Mouse (Mus musculus): ENCODE results near the gene Synj2. TPM values are rescaled to one million over a fixed set of nuclear protein-coding genes. Genes with fewer than 3 reads are reported as not detected.

Synj2 gene
- polyA plus RNA-seq, 1 experiment from 2014 or later = 10.3 TPM

DNA sequence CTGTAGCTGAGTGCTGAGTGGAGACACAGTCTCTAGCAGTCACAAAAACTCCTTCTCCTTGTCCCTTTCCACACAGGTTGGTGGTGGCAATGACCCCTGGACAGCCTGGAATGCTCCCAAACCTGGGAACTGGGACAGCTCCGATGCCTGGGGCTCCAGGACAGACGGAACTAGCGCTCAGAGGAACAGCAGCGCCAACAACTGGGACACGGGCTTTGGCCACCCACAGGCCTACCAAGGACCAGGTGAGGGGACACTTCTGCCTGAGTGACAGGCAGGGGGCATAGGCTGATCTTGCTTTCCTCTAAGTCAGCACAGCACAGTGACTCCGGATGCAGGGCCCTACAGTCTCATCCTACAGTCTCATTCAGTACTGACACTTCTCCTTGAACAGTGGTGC lies 41.8 kb upstream of the Synj2 start:
- Histone ChIP-seq H3K27ac (ENCODE audit: low read length) (no peak overlapping the region), H3K4me2 (replicated peaks; ENCODE audit: low read depth, low read length) (no peak overlapping the region), H3K4me3 (ENCODE audit: low read depth, low read length) (no peak overlapping the region), H3K9ac (replicated peaks; ENCODE audit: low read depth, low read length) (no peak overlapping the region), H3K9me3 (ENCODE audit: control insufficient read depth, low read depth, low read length) (no peaks in the 10 kb centered on the region), H3K4me1 (ENCODE audit: control insufficient read depth, insufficient read depth, low read length) (no peaks in the 10 kb centered on the region), H3K36me3 (ENCODE audit: control insufficient read depth, insufficient read depth, low read length) (peaks cover 32% of the 10 kb centered on the region), H3K27me3 (ENCODE audit: control insufficient read depth, insufficient read depth, low read length) (no peaks in the 10 kb centered on the region)
- no peak for ATAC-seq (ENCODE audit: insufficient number of reproducible peaks, insufficient read depth, low FRiP score, low read depth)
- 93% methylated on average over 6 of the region's 6 CpGs for WGBS

- Histone ChIP-seq H3K9me3 (ENCODE audit: control insufficient read depth, low read depth, low read length) (no peaks in the 10 kb centered on the region), H3K4me3 (ENCODE audit: low read depth, low read length) (no peak overlapping the region), H3K9ac (replicated peaks; ENCODE audit: low read depth, low read length) (no peak overlapping the region), H3K27me3 (ENCODE audit: control insufficient read depth, insufficient read depth, low read length) (no peaks in the 10 kb centered on the region), H3K4me1 (ENCODE audit: control insufficient read depth, insufficient read depth, low read length) (no peaks in the 10 kb centered on the region), H3K4me2 (replicated peaks; ENCODE audit: low read depth, low read length) (no peak overlapping the region), H3K36me3 (ENCODE audit: control insufficient read depth, insufficient read depth, low read length) (peaks cover 44% of the 10 kb centered on the region), H3K27ac (ENCODE audit: low read length) (no peak overlapping the region)
- WGBS = 79% methylated on average over 5 of the region's 5 CpGs
- ATAC-seq (ENCODE audit: insufficient number of reproducible peaks, insufficient read depth, low FRiP score, low read depth) = no peak
Observed at GRCm38 (mm10) chr17:5901381-5901780, 39.7 kb upstream of the Synj2 start.

DNA sequence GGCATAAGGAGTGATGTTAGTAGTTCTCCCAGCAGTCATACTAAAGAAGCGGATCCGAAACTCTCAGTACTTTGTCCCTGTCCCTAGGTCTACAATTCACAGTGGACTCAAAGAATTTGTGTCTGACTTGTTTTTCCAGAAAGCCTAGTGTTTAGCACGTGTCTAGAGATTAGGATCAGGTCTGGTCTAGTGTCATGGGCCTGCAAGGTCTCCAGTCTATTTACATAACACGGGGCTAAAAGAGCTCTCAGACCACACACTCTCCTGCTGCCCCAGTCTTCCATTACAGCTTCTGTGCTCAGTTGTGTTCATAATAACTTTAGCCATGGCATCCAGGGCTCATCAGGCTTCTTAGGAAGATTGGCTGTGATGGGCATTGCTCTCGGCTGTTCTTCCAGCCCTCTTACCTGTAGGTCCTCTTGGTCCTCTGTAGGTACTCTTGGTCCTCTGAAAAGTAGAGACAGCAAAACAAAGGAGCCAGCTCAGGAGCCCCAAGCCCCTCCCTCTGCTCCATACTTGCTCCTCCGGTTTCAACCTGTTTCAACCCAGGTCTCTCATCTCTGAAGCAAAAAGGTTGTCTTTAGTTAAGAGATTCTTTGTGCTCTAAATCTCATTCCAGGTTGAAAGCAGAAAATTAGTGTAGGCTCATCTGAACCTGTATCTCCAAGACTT lies 37.3 kb upstream of the Synj2 start:
- H3K4me2 ChIP-seq (replicated peaks; ENCODE audit: low read depth, low read length) = no peak overlapping the region

GRCm38 (mm10) chr17:5909681-5910080 lies 31.4 kb upstream of the Synj2 start:
- Histone ChIP-seq H3K27ac (ENCODE audit: low read length) (no peak overlapping the region), H3K9ac (replicated peaks; ENCODE audit: low read depth, low read length) (no peak overlapping the region), H3K27me3 (ENCODE audit: control insufficient read depth, insufficient read depth, low read length) (no peaks in the 10 kb centered on the region), H3K4me3 (ENCODE audit: low read depth, low read length) (no peak overlapping the region), H3K4me1 (ENCODE audit: control insufficient read depth, insufficient read depth, low read length) (no peaks in the 10 kb centered on the region), H3K36me3 (ENCODE audit: control insufficient read depth, insufficient read depth, low read length) (peaks cover 31% of the 10 kb centered on the region), H3K4me2 (replicated peaks; ENCODE audit: low read depth, low read length) (no peak overlapping the region), H3K9me3 (ENCODE audit: control insufficient read depth, low read depth, low read length) (no peaks in the 10 kb centered on the region)
- no peak for ATAC-seq (ENCODE audit: insufficient number of reproducible peaks, insufficient read depth, low FRiP score, low read depth)
- 93% methylated on average over 4 of the region's 4 CpGs for WGBS

More for the DNA sequence above, 37.3 kb upstream of the Synj2 start:
- no peak overlapping the region for H3K4me3 ChIP-seq (ENCODE audit: low read depth, low read length)
- H3K4me1 ChIP-seq (ENCODE audit: control insufficient read depth, insufficient read depth, low read length) = no peaks in the 10 kb centered on the region
- H3K27ac ChIP-seq (ENCODE audit: low read length) = peak overlapping the region; percentile 46
- no peak overlapping the region for H3K9ac ChIP-seq (replicated peaks; ENCODE audit: low read depth, low read length)
- ATAC-seq (ENCODE audit: insufficient number of reproducible peaks, insufficient read depth, low FRiP score, low read depth) = peak; percentile 77; the same call in 1 of the 2 replicates
- no peaks in the 10 kb centered on the region for H3K27me3 ChIP-seq (ENCODE audit: control insufficient read depth, insufficient read depth, low read length)
- 49% methylated on average over 6 of the region's 6 CpGs for WGBS
- no peaks in the 10 kb centered on the region for H3K9me3 ChIP-seq (ENCODE audit: control insufficient read depth, low read depth, low read length)
- H3K36me3 ChIP-seq (ENCODE audit: control insufficient read depth, insufficient read depth, low read length) = peaks cover 54% of the 10 kb centered on the region

DNA sequence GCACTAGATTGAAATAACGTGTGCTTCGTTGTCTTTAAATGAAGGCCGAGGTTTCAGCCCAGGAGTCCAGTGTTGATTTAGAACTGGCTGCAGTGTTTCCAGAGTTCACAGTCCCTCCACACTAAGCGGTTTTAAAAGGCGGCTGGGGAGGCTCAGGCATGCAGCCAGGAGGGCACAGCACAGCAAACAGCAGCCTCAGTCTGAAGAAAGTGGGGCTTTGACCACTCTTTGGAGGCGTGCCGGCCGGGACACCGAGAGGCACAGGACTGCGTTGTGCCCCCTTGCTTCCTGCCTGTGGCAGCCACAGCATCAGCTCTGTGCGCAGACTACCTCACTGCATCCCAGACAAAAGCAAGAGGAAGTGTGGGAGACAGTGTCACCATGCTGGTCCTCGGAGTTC lies 29.5 kb upstream of the Synj2 start:
- H3K9ac ChIP-seq (replicated peaks; ENCODE audit: low read depth, low read length) = no peak overlapping the region
- ATAC-seq (ENCODE audit: insufficient number of reproducible peaks, insufficient read depth, low FRiP score, low read depth) = no peak
- no peak overlapping the region for H3K4me3 ChIP-seq (ENCODE audit: low read depth, low read length)
- peaks cover 16% of the 10 kb centered on the region; the same call in 1 of the 2 replicates for H3K36me3 ChIP-seq (ENCODE audit: control insufficient read depth, insufficient read depth, low read length)
- H3K4me2 ChIP-seq (replicated peaks; ENCODE audit: low read depth, low read length) = no peak overlapping the region
- H3K4me1 ChIP-seq (ENCODE audit: control insufficient read depth, insufficient read depth, low read length) = no peaks in the 10 kb centered on the region
- H3K9me3 ChIP-seq (ENCODE audit: control insufficient read depth, low read depth, low read length) = no peaks in the 10 kb centered on the region
- no peak overlapping the region for H3K27ac ChIP-seq (ENCODE audit: low read length)
- 68% methylated on average over 12 of the region's 12 CpGs for WGBS
- H3K27me3 ChIP-seq (ENCODE audit: control insufficient read depth, insufficient read depth, low read length) = no peaks in the 10 kb centered on the region

DNA sequence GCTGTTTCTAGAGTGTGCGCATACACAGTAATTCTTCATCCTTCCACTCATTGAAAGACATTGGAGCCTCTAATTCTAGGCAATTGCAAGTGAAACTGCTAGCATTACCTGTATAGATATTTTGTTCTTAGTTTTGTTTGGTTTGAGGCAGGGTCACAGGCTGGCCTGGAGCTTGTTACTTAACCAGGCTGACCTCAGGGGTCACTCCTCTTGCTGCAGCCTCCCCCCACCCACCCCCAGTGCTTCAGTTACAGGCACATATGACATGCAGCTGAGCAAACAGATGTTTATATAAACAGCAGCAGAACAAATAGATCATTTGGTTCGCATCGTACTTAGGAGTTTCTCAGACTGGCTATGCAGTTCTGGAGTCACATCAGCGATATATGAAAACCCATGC lies 28.3 kb upstream of the Synj2 start:
- WGBS = 67% methylated on average over 4 of the region's 4 CpGs
- H3K27ac ChIP-seq (ENCODE audit: low read length) = no peak overlapping the region

GRCm38 (mm10) chr17:5914217-5914616 lies 26.9 kb upstream of the Synj2 start:
- no peak overlapping the region for H3K9ac ChIP-seq (replicated peaks; ENCODE audit: low read depth, low read length)
- 76% methylated on average over 5 of the region's 5 CpGs for WGBS
- no peak for ATAC-seq (ENCODE audit: insufficient number of reproducible peaks, insufficient read depth, low FRiP score, low read depth)
- no peaks in the 10 kb centered on the region for H3K27me3 ChIP-seq (ENCODE audit: control insufficient read depth, insufficient read depth, low read length)
- no peaks in the 10 kb centered on the region for H3K4me1 ChIP-seq (ENCODE audit: control insufficient read depth, insufficient read depth, low read length)
- H3K36me3 ChIP-seq (ENCODE audit: control insufficient read depth, insufficient read depth, low read length) = peaks cover 16% of the 10 kb centered on the region; the same call in 1 of the 2 replicates
- no peak overlapping the region for H3K27ac ChIP-seq (ENCODE audit: low read length)
- H3K9me3 ChIP-seq (ENCODE audit: control insufficient read depth, low read depth, low read length) = no peaks in the 10 kb centered on the region
- no peak overlapping the region for H3K4me2 ChIP-seq (replicated peaks; ENCODE audit: low read depth, low read length)
- H3K4me3 ChIP-seq (ENCODE audit: low read depth, low read length) = no peak overlapping the region

More for the DNA sequence above, 28.3 kb upstream of the Synj2 start:
- H3K4me1 ChIP-seq (ENCODE audit: control insufficient read depth, insufficient read depth, low read length) = no peaks in the 10 kb centered on the region
- H3K9me3 ChIP-seq (ENCODE audit: control insufficient read depth, low read depth, low read length) = no peaks in the 10 kb centered on the region
- no peak for ATAC-seq (ENCODE audit: insufficient number of reproducible peaks, insufficient read depth, low FRiP score, low read depth)
- no peak overlapping the region for H3K4me3 ChIP-seq (ENCODE audit: low read depth, low read length)
- H3K4me2 ChIP-seq (replicated peaks; ENCODE audit: low read depth, low read length) = no peak overlapping the region
- no peak overlapping the region for H3K9ac ChIP-seq (replicated peaks; ENCODE audit: low read depth, low read length)
- H3K27me3 ChIP-seq (ENCODE audit: control insufficient read depth, insufficient read depth, low read length) = no peaks in the 10 kb centered on the region
- peaks cover 15% of the 10 kb centered on the region; the same call in 1 of the 2 replicates for H3K36me3 ChIP-seq (ENCODE audit: control insufficient read depth, insufficient read depth, low read length)

GRCm38 (mm10) chr17:5921954-5922353 lies 19.1 kb upstream of the Synj2 start:
- no peaks in the 10 kb centered on the region for H3K9me3 ChIP-seq (ENCODE audit: control insufficient read depth, low read depth, low read length)
- 91% methylated on average over 8 of the region's 8 CpGs for WGBS
- H3K4me1 ChIP-seq (ENCODE audit: control insufficient read depth, insufficient read depth, low read length) = no peaks in the 10 kb centered on the region
- no peak overlapping the region for H3K27ac ChIP-seq (ENCODE audit: low read length)
- H3K4me2 ChIP-seq (replicated peaks; ENCODE audit: low read depth, low read length) = no peak overlapping the region
- H3K9ac ChIP-seq (replicated peaks; ENCODE audit: low read depth, low read length) = no peak overlapping the region
- no peak for ATAC-seq (ENCODE audit: insufficient number of reproducible peaks, insufficient read depth, low FRiP score, low read depth)
- no peaks in the 10 kb centered on the region for H3K27me3 ChIP-seq (ENCODE audit: control insufficient read depth, insufficient read depth, low read length)
- peaks cover 44% of the 10 kb centered on the region for H3K36me3 ChIP-seq (ENCODE audit: control insufficient read depth, insufficient read depth, low read length)
- H3K4me3 ChIP-seq (ENCODE audit: low read depth, low read length) = no peak overlapping the region

DNA sequence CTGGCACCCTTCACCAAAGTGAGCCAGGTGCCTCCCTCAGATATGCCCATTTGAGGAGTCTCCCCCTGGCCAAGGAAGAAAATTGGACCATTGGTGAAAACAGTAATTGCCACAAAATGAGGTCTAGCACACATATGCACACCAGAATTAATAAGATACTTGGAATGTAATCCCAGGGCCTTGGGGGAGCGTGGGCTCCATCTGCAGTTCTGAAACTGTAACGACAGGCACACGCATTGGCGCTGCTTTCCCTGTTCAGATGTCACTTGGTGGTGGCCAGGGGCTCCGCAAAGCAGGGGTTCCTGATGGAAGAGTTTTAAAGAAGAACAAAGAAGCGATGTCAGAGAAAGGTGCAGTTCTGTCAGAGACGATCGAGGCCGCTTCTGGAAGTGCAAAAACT lies 17.8 kb upstream of the Synj2 start:
- Histone ChIP-seq H3K36me3 (ENCODE audit: control insufficient read depth, insufficient read depth, low read length) (peaks cover 49% of the 10 kb centered on the region), H3K9ac (replicated peaks; ENCODE audit: low read depth, low read length) (no peak overlapping the region), H3K4me2 (replicated peaks; ENCODE audit: low read depth, low read length) (no peak overlapping the region), H3K27ac (ENCODE audit: low read length) (no peak overlapping the region), H3K4me1 (ENCODE audit: control insufficient read depth, insufficient read depth, low read length) (no peaks in the 10 kb centered on the region), H3K4me3 (ENCODE audit: low read depth, low read length) (no peak overlapping the region), H3K9me3 (ENCODE audit: control insufficient read depth, low read depth, low read length) (no peaks in the 10 kb centered on the region), H3K27me3 (ENCODE audit: control insufficient read depth, insufficient read depth, low read length) (no peaks in the 10 kb centered on the region)
- no peak for ATAC-seq (ENCODE audit: insufficient number of reproducible peaks, insufficient read depth, low FRiP score, low read depth)
- WGBS = 77% methylated on average over 9 of the region's 9 CpGs
